Mouse (Mus musculus) hindbrain, embryonic 16.5 days (tissue): ENCODE results near the gene Flt3l. TPM values are rescaled to one million over a fixed set of nuclear protein-coding genes. Genes with fewer than 3 reads are reported as not detected.

ENCODE experiments used
- ATAC-seq: fragments of 200-750 bp; cut with Nextera tagmentation; 2 replicates; pipeline ENCODE4 v1.8.0; 2017; ENCODE audit warnings: moderate TSS enrichment, moderate library complexity
- H3K27ac ChIP-seq: fragments of 300-500 bp; sonication (generic); 2 replicates; pipeline ENCODE4 v1.5.1; 2014; ENCODE audit warnings: low read depth, mild to moderate bottlenecking, control low read depth, low read length, moderate library complexity
- H3K27me3 ChIP-seq: fragments of 300-500 bp; sonication (generic); replicated peaks from 2 replicates; pipeline ENCODE4 v1.6.1; 2014; ENCODE audit warnings: low read length; ENCODE audit not compliant: control insufficient read depth, insufficient read depth
- H3K36me3 ChIP-seq: fragments of 300-500 bp; sonication (generic); 2 replicates; pipeline ENCODE4 v1.6.1; 2014; ENCODE audit warnings: mild to moderate bottlenecking, low read length, moderate library complexity, mixed read lengths; ENCODE audit not compliant: control insufficient read depth, insufficient read depth
- H3K4me1 ChIP-seq: fragments of 300-500 bp; sonication (generic); 2 replicates; pipeline ENCODE4 v1.6.1; 2014; ENCODE audit warnings: low read depth, low read length; ENCODE audit not compliant: control insufficient read depth, insufficient read depth
- H3K4me2 ChIP-seq: fragments of 300-500 bp; sonication (generic); 2 replicates; pipeline ENCODE4 v1.6.1; 2014; ENCODE audit warnings: mild to moderate bottlenecking, low read length, control low read depth, moderate library complexity
- H3K4me3 ChIP-seq: fragments of 300-500 bp; sonication (generic); 2 replicates; pipeline ENCODE4 v1.5.1; 2014; ENCODE audit warnings: mild to moderate bottlenecking, low read length, control low read depth, moderate library complexity
- H3K9ac ChIP-seq: fragments of 300-500 bp; sonication (generic); 2 replicates; pipeline ENCODE4 v1.6.1; 2014; ENCODE audit warnings: low read depth, mild to moderate bottlenecking, control low read depth, low read length, moderate library complexity
- H3K9me3 ChIP-seq: fragments of 300-500 bp; sonication (generic); 2 replicates; pipeline ENCODE4 v1.6.1; 2014; ENCODE audit warnings: mild to moderate bottlenecking, low read length, moderate library complexity; ENCODE audit not compliant: control insufficient read depth
- WGBS: fragments of 180-500 bp; shearing (Covaris S2); extraction: QIAGEN DNeasy Blood & Tissue Kit; methylation state at CpG from one replicate; pipeline ENCODE4 v1.1.7; 2014; 5-methylcytosine and 5-hydroxymethylcytosine counted together
- polyA plus RNA-seq: library from polyadenylated mRNA; unstranded; fragments of >200 nt; fragmentation: Nextera tagmentation; extraction: Ambion mirVana; gene quantifications from 2 replicates; pipeline ENCODE4 v1.2.1, GENCODE M21; 2015

Flt3l gene
- polyA plus RNA-seq, 1 experiment from 2014 or later = 2.8 TPM

DNA sequence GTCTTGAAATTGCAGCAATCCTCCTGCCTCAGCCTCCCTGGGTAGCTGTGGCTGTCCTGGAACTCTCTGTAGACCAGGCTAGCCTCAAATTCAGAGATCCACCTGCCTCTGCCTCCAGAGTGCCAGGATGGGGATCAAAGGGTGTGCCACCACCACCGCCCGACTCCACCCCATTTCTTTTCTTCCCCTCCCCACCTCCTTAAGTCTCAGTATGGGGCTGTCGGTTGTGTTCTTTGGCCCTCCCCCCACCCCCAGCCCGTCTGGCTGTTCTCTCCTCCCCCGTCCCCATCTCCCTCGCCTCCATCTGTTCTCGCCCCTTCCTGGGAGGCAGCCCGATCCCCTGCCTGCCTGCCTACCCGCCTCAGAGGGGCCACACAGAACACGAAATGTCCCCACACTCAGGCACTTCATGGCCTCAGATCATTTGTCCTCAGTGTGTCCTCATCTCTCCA, 30.7 kb upstream of the Flt3l start:
- 20% methylated on average over 10 of the region's 10 CpGs for WGBS
- no peak overlapping the region for H3K9ac ChIP-seq
- no peak overlapping the region for H3K4me2 ChIP-seq
- H3K4me1 ChIP-seq = peaks cover 23% of the 10 kb centered on the region
- no peak overlapping the region for H3K27ac ChIP-seq
- H3K27me3 ChIP-seq = peaks cover 75% of the 10 kb centered on the region
- no peak for ATAC-seq
- H3K36me3 ChIP-seq = no peaks in the 10 kb centered on the region
- no peaks in the 10 kb centered on the region for H3K9me3 ChIP-seq
- H3K4me3 ChIP-seq = no peak overlapping the region

DNA sequence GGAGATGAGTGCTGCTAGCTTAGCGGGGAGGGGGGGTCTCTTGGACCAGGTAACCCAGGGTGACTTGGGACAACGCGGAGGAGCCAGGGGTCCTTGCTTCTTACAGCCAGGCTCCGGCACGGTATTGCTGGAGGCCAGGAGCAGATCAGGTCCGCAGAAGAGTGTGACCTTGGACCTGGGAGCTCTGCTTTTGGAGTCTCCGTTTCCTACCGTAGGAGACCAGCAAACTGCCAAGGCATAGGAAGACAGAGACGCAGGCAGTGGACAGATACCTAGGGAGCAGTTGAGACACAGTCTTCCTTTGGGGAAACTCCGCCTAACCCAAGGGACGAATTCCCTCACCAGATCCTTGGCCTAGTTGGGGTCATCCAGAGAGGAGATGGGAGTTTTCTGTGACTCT, 29.5 kb upstream of the Flt3l start:
- no peak for ATAC-seq
- WGBS = 38% methylated on average over 11 of the region's 11 CpGs

GRCm38 (mm10) chr7:45164833-45165232, 28.6 kb upstream of the Flt3l start:
- Histone ChIP-seq H3K4me3 (no peak overlapping the region), H3K9ac (no peak overlapping the region), H3K4me1 (peaks cover 24% of the 10 kb centered on the region), H3K27ac (no peak overlapping the region), H3K9me3 (no peaks in the 10 kb centered on the region), H3K4me2 (no peak overlapping the region), H3K36me3 (peaks cover 4% of the 10 kb centered on the region; the same call in 1 of the 2 replicates), H3K27me3 (peaks cover 64% of the 10 kb centered on the region)
- 66% methylated on average over 5 of the region's 5 CpGs for WGBS
- no peak for ATAC-seq

More for the DNA sequence above, 29.5 kb upstream of the Flt3l start:
- no peak overlapping the region for H3K4me2 ChIP-seq
- peaks cover 24% of the 10 kb centered on the region for H3K4me1 ChIP-seq
- no peak overlapping the region for H3K4me3 ChIP-seq
- no peak overlapping the region for H3K9ac ChIP-seq
- H3K27me3 ChIP-seq = peaks cover 71% of the 10 kb centered on the region
- H3K9me3 ChIP-seq = no peaks in the 10 kb centered on the region
- no peak overlapping the region for H3K27ac ChIP-seq
- H3K36me3 ChIP-seq = no peaks in the 10 kb centered on the region

GRCm38 (mm10) chr7:45163735-45164490, 27.7 kb upstream of the Flt3l start, which contains the start of gene Slc17a7:
Slc17a7 (plus strand) TSS chr7:45163949.
- H3K36me3 ChIP-seq = peaks cover 4% of the 10 kb centered on the region; the same call in 1 of the 2 replicates
- ATAC-seq = no peak
- peaks cover 24% of the 10 kb centered on the region for H3K4me1 ChIP-seq
- peaks cover 56% of the 10 kb centered on the region for H3K27me3 ChIP-seq
- WGBS = 1% methylated on average over 29 of the region's 41 CpGs
- H3K27ac ChIP-seq = no peak within 1 kb of the TSS
- H3K9me3 ChIP-seq = no peaks in the 10 kb centered on the region
- peak within 1 kb of the TSS; percentile 61 for H3K9ac ChIP-seq
- H3K4me2 ChIP-seq = peak within 1 kb of the TSS; percentile 62
- H3K4me3 ChIP-seq = peak within 1 kb of the TSS; percentile 45

- Histone ChIP-seq H3K4me3 (no peak overlapping the region), H3K9me3 (no peaks in the 10 kb centered on the region), H3K9ac (no peak overlapping the region), H3K4me1 (peaks cover 18% of the 10 kb centered on the region), H3K27ac (no peak overlapping the region), H3K27me3 (peaks cover 48% of the 10 kb centered on the region), H3K4me2 (no peak overlapping the region; the same call in 1 of the 2 replicates), H3K36me3 (peaks cover 4% of the 10 kb centered on the region; the same call in 1 of the 2 replicates)
- ATAC-seq = no peak
- WGBS = 75% methylated on average over 9 of the region's 9 CpGs
Measured at GRCm38 (mm10) chr7:45162996-45163615, 26.9 kb upstream of the Flt3l start.

DNA sequence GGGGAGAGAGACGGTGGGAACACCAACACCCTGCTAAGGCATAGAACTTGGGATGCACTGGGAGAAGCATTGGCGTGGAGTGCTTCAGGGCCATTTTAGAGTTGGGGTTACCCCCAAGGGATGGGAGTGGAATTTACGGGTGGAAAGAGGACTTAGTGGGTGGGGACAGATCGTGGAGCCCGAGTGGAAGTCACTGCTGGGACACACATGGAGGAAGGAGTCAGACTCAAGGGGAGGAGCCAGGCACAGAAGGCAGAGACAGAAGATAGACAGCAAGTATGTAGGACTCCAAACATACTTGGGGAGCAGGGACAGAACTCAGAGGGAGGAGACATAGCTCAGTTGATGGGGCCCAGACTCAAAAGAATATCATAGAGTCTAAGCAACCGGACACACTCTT, 26.3 kb upstream of the Flt3l start:
- peak overlapping the region; percentile 45 for H3K4me3 ChIP-seq
- H3K9ac ChIP-seq = peak overlapping the region; percentile 47
- peak overlapping the region; percentile 79 for H3K4me2 ChIP-seq
- peaks cover 46% of the 10 kb centered on the region for H3K27me3 ChIP-seq
- H3K4me1 ChIP-seq = peaks cover 13% of the 10 kb centered on the region
- H3K27ac ChIP-seq = peak overlapping the region; percentile 61; the same call in 1 of the 2 replicates
- no peaks in the 10 kb centered on the region for H3K9me3 ChIP-seq
- ATAC-seq = no peak; the same call in 1 of the 2 replicates
- 23% methylated on average over 6 of the region's 6 CpGs for WGBS
- H3K36me3 ChIP-seq = peaks cover 8% of the 10 kb centered on the region; the same call in 1 of the 2 replicates

- H3K27me3 ChIP-seq = peaks cover 42% of the 10 kb centered on the region
- peak overlapping the region; percentile 45 for H3K4me3 ChIP-seq
- no peaks in the 10 kb centered on the region for H3K9me3 ChIP-seq
- peak overlapping the region; percentile 61; the same call in 1 of the 2 replicates for H3K27ac ChIP-seq
- 5% methylated on average over 35 of the region's 35 CpGs for WGBS
- H3K4me2 ChIP-seq = peak overlapping the region; percentile 79
- ATAC-seq = peak; percentile 95
- peak overlapping the region; percentile 47 for H3K9ac ChIP-seq
- peaks cover 13% of the 10 kb centered on the region for H3K4me1 ChIP-seq
- peaks cover 9% of the 10 kb centered on the region; the same call in 1 of the 2 replicates for H3K36me3 ChIP-seq
Measured at GRCm38 (mm10) chr7:45161612-45162473, 25.6 kb upstream of the Flt3l start.

- WGBS = 91% methylated on average over 3 of the region's 3 CpGs
- no peak overlapping the region for H3K4me2 ChIP-seq
- no peak overlapping the region for H3K27ac ChIP-seq
- H3K9me3 ChIP-seq = no peaks in the 10 kb centered on the region
- ATAC-seq = no peak
- H3K27me3 ChIP-seq = peaks cover 32% of the 10 kb centered on the region
- no peak overlapping the region for H3K9ac ChIP-seq
- H3K4me1 ChIP-seq = peaks cover 13% of the 10 kb centered on the region
- H3K36me3 ChIP-seq = peaks cover 9% of the 10 kb centered on the region; the same call in 1 of the 2 replicates
- no peak overlapping the region for H3K4me3 ChIP-seq
Measured at GRCm38 (mm10) chr7:45160866-45161265, 24.6 kb upstream of the Flt3l start.
